Mouse (Mus musculus): ENCODE measurements around the gene Gale. TPM values are rescaled to one million over a fixed set of nuclear protein-coding genes. Genes with fewer than 3 reads are reported as not detected.

The Gale gene
- total RNA-seq (2021) = 10 to 100 TPM; 22.6 to 23.8 TPM
- long read RNA-seq, experiment 1, transcript Gale-202 (11 exons, 1,430 nt) = major isoform, 12 of 19 reads
- long read RNA-seq, experiment 1, partial matches to known transcripts = 2 of 19 reads
- long read RNA-seq, experiment 1, other reads (novel, unspliced or antisense) = 4 of 19 reads
- long read RNA-seq, experiment 2, transcript Gale-202 (11 exons, 1,430 nt) = major isoform, 7 of 13 reads
- long read RNA-seq, experiment 2, partial matches to known transcripts = 2 of 13 reads
- long read RNA-seq, experiment 2, other reads (novel, unspliced or antisense) = 4 of 13 reads

- peak; percentile 94 for DNase-seq (ENCODE audit: low spot score in 2 of 2)
- H3K4me3 ChIP-seq = peak within 1 kb of the TSS; percentile 84
- peak within 1 kb of the TSS; percentile 97 for H3K27ac ChIP-seq
- TF ChIP-seq CTCF (conservative IDR thresholded peaks at IDR 0.05) = no peak
Measured at GRCm38 (mm10) chr4:135963457-135964193, at the start of gene Gale. Gene Gale, plus strand, starts transcription at chr4:135963727.

GRCm38 (mm10) chr4:135918635-135919279 is 44.8 kb upstream of the Gale start:
- no peak for DNase-seq (ENCODE audit: low spot score in 2 of 2)
- TF ChIP-seq CTCF (conservative IDR thresholded peaks at IDR 0.05) = no peak
- Histone ChIP-seq H3K4me3 (no peak overlapping the region), H3K27ac (peak overlapping the region; percentile 36; the same call in 1 of the 2 replicates)

GRCm38 (mm10) chr4:135919280-135919639 is 44.3 kb upstream of the Gale start:
- no peak for DNase-seq (ENCODE audit: low spot score in 2 of 2)
- TF ChIP-seq CTCF (conservative IDR thresholded peaks at IDR 0.05) = no peak
- Histone ChIP-seq H3K4me3 (no peak overlapping the region), H3K27ac (peak overlapping the region; percentile 36; the same call in 1 of the 2 replicates)

- peak; percentile 88 for TF ChIP-seq CTCF (conservative IDR thresholded peaks at IDR 0.05)
- peak within 1 kb of the TSS; percentile 94 for H3K4me3 ChIP-seq
- DNase-seq (ENCODE audit: low spot score in 2 of 2) = peak; percentile 95 to 97
- peak within 1 kb of the TSS; percentile 73; the same call in 1 of the 2 replicates for H3K27ac ChIP-seq
Measured at GRCm38 (mm10) chr4:135920304-135921241, 43.0 kb upstream of the Gale start, which contains the start of gene Fuca1. Gene Fuca1, plus strand, starts transcription at chr4:135920735.

GRCm38 (mm10) chr4:135921257-135922120 is 42.0 kb upstream of the Gale start:
- Histone ChIP-seq H3K4me3 (peak overlapping the region; percentile 94), H3K27ac (peak overlapping the region; percentile 71; the same call in 1 of the 2 replicates)
- no peak for DNase-seq (ENCODE audit: low spot score in 2 of 2)
- no peak for TF ChIP-seq CTCF (conservative IDR thresholded peaks at IDR 0.05)

- DNase-seq (ENCODE audit: low spot score in 2 of 2) = no peak
- H3K4me3 ChIP-seq = no peak overlapping the region
- TF ChIP-seq CTCF (conservative IDR thresholded peaks at IDR 0.05) = no peak
- H3K27ac ChIP-seq = no peak overlapping the region
Measured at GRCm38 (mm10) chr4:135922190-135922589, 41.3 kb upstream of the Gale start.

- Histone ChIP-seq H3K27ac (no peak overlapping the region), H3K4me3 (no peak overlapping the region)
- no peak for TF ChIP-seq CTCF (conservative IDR thresholded peaks at IDR 0.05)
- DNase-seq (ENCODE audit: low spot score in 2 of 2) = no peak
Measured at GRCm38 (mm10) chr4:135924418-135924817, 39.1 kb upstream of the Gale start.

GRCm38 (mm10) chr4:135925341-135925740 is 38.2 kb upstream of the Gale start:
- DNase-seq (ENCODE audit: low spot score in 2 of 2) = no peak
- Histone ChIP-seq H3K4me3 (no peak overlapping the region), H3K27ac (peak overlapping the region; percentile 58; the same call in 1 of the 2 replicates)
- no peak for TF ChIP-seq CTCF (conservative IDR thresholded peaks at IDR 0.05)

GRCm38 (mm10) chr4:135926195-135926808 is 37.2 kb upstream of the Gale start:
- no peak for TF ChIP-seq CTCF (conservative IDR thresholded peaks at IDR 0.05)
- H3K27ac ChIP-seq = no peak overlapping the region
- no peak overlapping the region for H3K4me3 ChIP-seq
- DNase-seq (ENCODE audit: low spot score in 2 of 2) = no peak

- no peak overlapping the region for H3K27ac ChIP-seq
- TF ChIP-seq CTCF (conservative IDR thresholded peaks at IDR 0.05) = no peak
- DNase-seq (ENCODE audit: low spot score in 2 of 2) = no peak
- no peak overlapping the region for H3K4me3 ChIP-seq
Measured at GRCm38 (mm10) chr4:135926861-135927260, 36.7 kb upstream of the Gale start.

- H3K4me3 ChIP-seq = no peak overlapping the region
- H3K27ac ChIP-seq = no peak overlapping the region
- no peak for DNase-seq (ENCODE audit: low spot score in 2 of 2)
- no peak for TF ChIP-seq CTCF (conservative IDR thresholded peaks at IDR 0.05)
Measured at GRCm38 (mm10) chr4:135928376-135928775, 35.2 kb upstream of the Gale start.

All from layer of hippocampus, adult 2 months (tissue).